Mouse (Mus musculus): Measurements from ENCODE around the gene Cox6b2.
A peak's percentile ranks its signal among the peaks of the same experiment; 100 is the strongest.

Gene Cox6b2

DNA sequence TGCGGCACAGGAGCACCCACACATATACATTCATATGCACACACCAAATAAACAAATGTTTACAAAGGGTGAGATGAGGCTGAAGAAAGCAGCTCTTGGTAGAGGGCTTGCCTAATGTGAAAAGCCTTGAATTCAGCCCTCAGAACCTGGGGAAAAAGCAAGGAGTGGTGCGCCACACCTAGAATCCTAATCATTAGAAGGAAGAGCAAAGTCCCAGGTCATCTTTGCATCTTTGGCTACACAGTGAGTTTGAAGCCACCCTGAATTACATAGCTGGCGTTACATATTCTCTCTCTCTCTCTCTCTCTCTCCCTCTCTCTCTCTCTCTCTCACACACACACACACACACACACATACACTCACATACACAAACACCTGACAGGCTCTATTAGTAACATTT lies 33.6 kb downstream of the Cox6b2 start:
- DNase-seq (ENCODE audit: low spot score in 2 of 2) = no peak

- no peak for DNase-seq (ENCODE audit: low spot score in 2 of 2)
Measured at GRCm38 (mm10) chr7:4716955-4717354, 35.9 kb downstream of the Cox6b2 start.

- DNase-seq (ENCODE audit: low spot score in 2 of 2) = no peak
Measured at GRCm38 (mm10) chr7:4712594-4712993, 40.3 kb downstream of the Cox6b2 start.

DNA sequence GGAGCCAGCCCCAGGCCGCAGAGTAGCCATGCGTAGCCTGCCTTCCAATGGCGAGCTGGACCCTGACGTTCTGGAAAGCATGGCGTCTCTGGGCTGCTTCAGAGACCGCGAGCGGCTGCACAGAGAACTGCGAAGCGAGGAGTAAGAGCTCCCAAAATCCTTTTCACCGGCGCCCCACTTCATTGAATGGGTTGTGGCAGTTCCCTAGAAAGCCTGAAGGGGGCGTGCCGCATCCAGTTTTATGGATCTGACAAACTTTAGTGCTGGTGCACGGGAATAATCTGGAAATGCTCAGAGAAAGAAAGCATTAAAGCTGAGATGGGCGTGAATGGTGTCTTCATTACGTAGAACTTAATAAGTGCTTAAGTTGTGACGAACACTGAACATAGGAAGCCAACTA lies 47.8 kb downstream of the Cox6b2 start:
- DNase-seq (ENCODE audit: low spot score in 2 of 2) = peak in 1 of 2 experiments; percentile 23

- DNase-seq (ENCODE audit: low spot score in 2 of 2) = no peak
Measured at GRCm38 (mm10) chr7:4703195-4703594, 49.7 kb downstream of the Cox6b2 start.

- DNase-seq (ENCODE audit: low spot score in 2 of 2) = no peak
Measured at GRCm38 (mm10) chr7:4702334-4702733, 50.6 kb downstream of the Cox6b2 start.
